Mouse (Mus musculus) central nervous system, embryonic 18 days (tissue): Measurements from ENCODE around the gene Ralgapa2. TPM values are rescaled to one million over a fixed set of nuclear protein-coding genes. Genes with fewer than 3 reads are reported as not detected.

Source experiments
- polyA plus RNA-seq: library from polyadenylated mRNA; depleted of rRNA; stranded (reverse); fragments of >200 nt; gene quantifications from 2 replicates; pipeline ENCODE4 v1.2.3, GENCODE M21; 2012; rRNA removed

Gene Ralgapa2
- 13.4 and 13.6 TPM in 2 replicates for polyA plus RNA-seq

DNA sequence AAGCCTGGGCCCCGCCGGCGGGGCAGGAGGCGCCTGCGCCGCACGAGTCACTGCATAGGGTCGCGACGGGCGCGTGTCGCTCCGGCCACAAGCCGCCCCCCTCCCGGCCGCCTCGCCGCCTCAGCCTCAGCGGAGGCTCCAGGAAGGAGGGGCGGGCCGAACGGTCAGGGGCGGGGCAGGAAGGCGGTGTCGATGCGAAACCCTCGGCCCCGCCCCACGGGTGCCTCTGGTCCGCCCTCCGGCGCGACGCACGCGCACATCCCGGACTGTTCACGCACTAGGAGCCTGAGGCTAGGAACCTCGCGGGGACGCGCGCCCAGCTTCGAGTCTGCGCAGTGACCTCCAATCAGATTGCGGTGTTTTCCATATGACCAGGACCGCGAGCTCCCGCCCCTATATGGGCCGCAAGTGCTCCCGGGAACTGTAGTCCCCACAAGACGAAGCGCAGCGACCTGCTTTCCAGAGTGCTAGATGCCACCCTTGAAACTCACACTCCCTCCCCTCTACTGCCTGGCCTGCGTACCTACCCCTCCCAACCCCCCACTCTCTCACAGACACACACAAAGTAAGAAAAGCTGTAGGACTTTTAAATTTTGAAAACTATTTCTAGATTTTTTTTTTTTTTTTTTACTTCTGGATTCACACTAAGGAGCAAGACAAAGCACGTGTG is at the start of gene Ralgapa2:
Ralgapa2 (minus strand) TSS at position 434 of the 670 bp plus-strand sequence.

DNA sequence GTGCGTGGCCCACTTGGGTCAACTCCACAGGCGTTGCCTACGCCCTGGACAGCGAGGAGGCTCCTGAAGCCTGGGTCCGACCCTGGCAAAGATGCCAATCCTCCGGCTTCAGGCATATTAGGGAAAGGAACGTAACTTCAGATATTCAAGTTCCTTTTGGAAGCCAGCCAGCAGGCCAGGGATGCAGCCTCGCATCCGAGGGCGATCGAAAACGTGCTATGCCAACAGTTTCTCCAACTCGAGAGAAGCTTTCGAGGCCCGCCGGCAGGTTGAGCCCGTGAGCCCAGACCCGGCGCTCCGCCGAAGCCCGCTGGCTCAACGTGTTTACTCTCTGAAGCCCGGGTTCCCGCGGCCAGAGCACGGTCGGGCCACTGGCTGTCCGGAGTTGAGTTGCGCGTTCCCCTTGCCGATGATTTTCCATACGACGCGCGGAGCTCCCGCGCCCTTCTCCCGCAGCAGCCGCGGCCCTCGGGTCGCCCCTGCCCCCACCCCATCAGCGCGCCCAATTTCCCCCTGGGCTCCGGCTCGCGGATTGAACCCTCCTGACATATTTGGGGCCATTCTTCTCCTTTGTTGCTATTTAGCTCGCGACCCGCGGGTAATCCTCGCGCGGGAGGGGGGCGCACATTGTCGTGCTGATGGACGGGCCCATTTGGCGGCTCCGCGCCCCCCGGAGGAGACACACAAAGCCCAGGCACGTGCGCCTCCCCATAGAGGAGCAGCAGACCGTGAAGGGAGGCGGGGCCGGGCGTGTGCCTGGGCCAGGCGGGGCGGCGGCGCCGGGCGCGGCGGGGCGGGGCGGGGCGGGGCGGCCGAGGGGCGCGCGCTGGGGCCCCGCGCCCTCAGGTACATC is 290.8 kb downstream of the Ralgapa2 start, which contains the start of gene Insm1:
Insm1 (plus strand) TSS at position 846 of the 853 bp plus-strand sequence.

